Mouse (Mus musculus): Measurements from ENCODE around the gene Fndc3b.

DNA sequence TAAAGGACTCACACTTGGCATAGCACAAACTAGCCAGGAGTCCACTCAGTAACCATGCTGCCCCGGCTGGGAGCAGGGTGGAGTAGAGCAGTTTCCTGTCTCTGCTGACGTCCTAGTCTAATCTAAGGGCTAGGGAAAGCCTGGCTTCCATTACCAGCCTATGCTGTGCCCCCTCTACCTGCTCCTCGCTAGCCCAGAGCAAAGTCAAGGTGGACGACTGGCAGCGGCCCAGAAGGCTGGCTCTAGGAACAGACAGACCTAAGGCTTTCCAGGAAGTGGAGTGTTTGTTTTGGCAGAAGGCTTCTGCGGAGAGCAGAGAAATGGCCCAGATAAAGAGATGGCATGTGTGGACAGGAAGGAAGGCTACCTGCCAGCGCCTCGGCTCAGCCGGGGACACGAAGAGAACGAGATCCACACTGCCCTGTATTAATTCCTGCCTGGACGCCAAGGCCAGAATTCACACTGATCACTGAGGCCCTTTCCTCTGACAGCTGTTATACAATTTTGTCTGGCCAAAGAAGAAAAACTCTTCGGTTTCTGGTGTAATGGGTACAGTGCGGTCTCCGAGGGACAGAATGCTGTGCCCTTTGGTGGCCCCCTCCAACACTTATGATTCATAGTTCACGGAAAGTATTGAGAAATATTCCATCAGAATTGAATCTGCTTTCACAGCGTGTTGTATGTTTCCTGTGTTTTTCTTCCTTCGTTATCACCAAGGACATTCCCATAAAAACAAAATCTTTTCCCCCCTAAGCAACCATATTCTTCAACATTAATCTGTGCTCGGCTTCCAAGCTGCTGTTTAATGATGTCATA is 94.5 kb downstream of the Fndc3b start:
- TF ChIP-seq CTCF (conservative IDR thresholded peaks at IDR 0.05; ENCODE audit: insufficient read depth, insufficient read length, low read depth, low read length) (no peak), POLR2A (IDR thresholded peaks at IDR 0.05; ENCODE audit: low read depth, low read length) (no peak)

Measured in kidney, adult 2 months (tissue).